Mouse (Mus musculus) C2C12 (cell line): Measurements from ENCODE around the gene Olfr985.

ENCODE experiments used
- CEBPB ChIP-seq: IDR thresholded peaks from one replicate; pipeline ENCODE4 v1.6.1; 2011; ENCODE audit warnings: low read depth, mild to moderate bottlenecking, control low read depth, moderate library complexity
- CTCF ChIP-seq: IDR thresholded peaks from one replicate; pipeline ENCODE4 v1.5.1; 2011; ENCODE audit not compliant: control insufficient read depth, insufficient read depth, insufficient read length
- FOSL1 ChIP-seq: IDR thresholded peaks from one replicate; pipeline ENCODE4 v1.8.0; 2011; ENCODE audit warnings: mild to moderate bottlenecking, low read length; ENCODE audit not compliant: poor library complexity, insufficient read depth, severe bottlenecking
- MAX ChIP-seq: IDR thresholded peaks from one replicate; pipeline ENCODE4 v1.6.1; 2011; ENCODE audit warnings: mild to moderate bottlenecking, control low read depth
- MYOD1 ChIP-seq: IDR thresholded peaks from one replicate; pipeline ENCODE4 v1.6.1; 2011; ENCODE audit warnings: low read depth; ENCODE audit not compliant: control insufficient read depth, insufficient read length

GRCm38 (mm10) chr9:40166446-40166845, 36.5 kb upstream of the Olfr985 start:
- no peak for TF ChIP-seq CEBPB
- TF ChIP-seq CTCF, result no peak
- no peak for TF ChIP-seq MAX
- TF ChIP-seq FOSL1, result no peak
- TF ChIP-seq MYOD1, result no peak
